Mouse (Mus musculus): ENCODE results near the gene Ankzf1.

- TF ChIP-seq CTCF (IDR thresholded peaks at IDR 0.05; ENCODE audit: borderline replicate concordance, insufficient read depth, low read depth, low read length) = peak; percentile 36; the same call in 1 of the 2 replicates
- TF ChIP-seq POLR2A (IDR thresholded peaks at IDR 0.05; ENCODE audit: borderline replicate concordance, insufficient read depth, low read length) = peak; percentile 100
These were observed 27.1 kb downstream of the Ankzf1 start for GRCm38 (mm10) chr1:75219078-75219477.

All from cerebellum, adult 2 months (tissue).